Mouse (Mus musculus) mouse trophoblast stem cell (cell line): ENCODE measurements around the gene Rnf225.
"Not testable (repeated sequence)": the region's sequence is repeated elsewhere in the genome, so short reads cannot be mapped to it uniquely, and the experiment has no call there.

Experiments
- in situ Hi-C, 2 experiments: fragments of 300-500 bp; cut with MseI, MboI; formaldehyde crosslinking; loops; 2 replicates in 1 of 2; 3 replicates in 1 of 2; pipeline ENCODE4 v1.15.1; 2025

Gene Rnf225

GRCm38 (mm10) chr7:12927693-12928589 lies 725 bp downstream of the Rnf225 start:
- in situ Hi-C loops = no loop called here

- in situ Hi-C loops = no loop called here
Measured at GRCm38 (mm10) chr7:12933615-12934140, 6.5 kb downstream of the Rnf225 start.

GRCm38 (mm10) chr7:12934808-12935207 lies 7.6 kb downstream of the Rnf225 start:
- in situ Hi-C loops = no loop called here

GRCm38 (mm10) chr7:12937254-12937803 lies 10.1 kb downstream of the Rnf225 start:
- in situ Hi-C loops = not testable (repeated sequence)

GRCm38 (mm10) chr7:12940599-12940998 lies 13.4 kb downstream of the Rnf225 start:
- in situ Hi-C loops = no loop called here

- in situ Hi-C loops = no loop called here
Measured at GRCm38 (mm10) chr7:12943488-12943887, 16.3 kb downstream of the Rnf225 start.

- in situ Hi-C loops = no loop called here
Measured at GRCm38 (mm10) chr7:12949032-12949871, 22.0 kb downstream of the Rnf225 start.

- in situ Hi-C loops = no loop called here
Measured at GRCm38 (mm10) chr7:12949872-12950229, 22.6 kb downstream of the Rnf225 start.

- in situ Hi-C loops = no loop called here
Measured at GRCm38 (mm10) chr7:12954896-12955295, 27.7 kb downstream of the Rnf225 start.

- in situ Hi-C loops = no loop called here
Measured at GRCm38 (mm10) chr7:12957511-12957910, 30.3 kb downstream of the Rnf225 start.

GRCm38 (mm10) chr7:12958948-12959347 lies 31.7 kb downstream of the Rnf225 start:
- in situ Hi-C loops = no loop called here

GRCm38 (mm10) chr7:12959718-12960117 lies 32.5 kb downstream of the Rnf225 start:
- in situ Hi-C loops = no loop called here

- in situ Hi-C loops = no loop called here
Measured at GRCm38 (mm10) chr7:12961511-12962141, 34.4 kb downstream of the Rnf225 start.

- in situ Hi-C loops = no loop called here
Measured at GRCm38 (mm10) chr7:12965678-12966091, 38.5 kb downstream of the Rnf225 start, which contains the start of gene Zfp324. TSS of gene Zfp324 (plus strand) at chr7:12965838.

GRCm38 (mm10) chr7:12966104-12966845 lies 39.1 kb downstream of the Rnf225 start:
- in situ Hi-C loops = no loop called here

GRCm38 (mm10) chr7:12970906-12971305 lies 43.7 kb downstream of the Rnf225 start:
- in situ Hi-C loops = no loop called here

- in situ Hi-C loops = no loop called here
Measured at GRCm38 (mm10) chr7:12977682-12978389, 50.6 kb downstream of the Rnf225 start, which contains the start of gene Zfp446. TSS of gene Zfp446 (plus strand) at chr7:12977848.

GRCm38 (mm10) chr7:12978931-12979722 lies 51.9 kb downstream of the Rnf225 start:
- in situ Hi-C loops = no loop called here

GRCm38 (mm10) chr7:12979776-12980175 lies 52.6 kb downstream of the Rnf225 start:
- in situ Hi-C loops = no loop called here
